Mouse (Mus musculus) hindbrain, embryonic 12.5 days (tissue): ENCODE results near the gene Lcn8. TPM values are rescaled to one million over a fixed set of nuclear protein-coding genes. Genes with fewer than 3 reads are reported as not detected.

Experiments
- ATAC-seq: fragments of 200-750 bp; cut with Nextera tagmentation; 2 replicates; pipeline ENCODE4 v1.8.0; 2017; ENCODE audit warnings: moderate TSS enrichment; ENCODE audit not compliant: low FRiP score
- H3K27ac ChIP-seq: fragments of 300-500 bp; sonication (generic); 2 replicates; pipeline ENCODE4 v1.5.1; 2016; ENCODE audit warnings: mild to moderate bottlenecking
- H3K27me3 ChIP-seq: fragments of 300-500 bp; sonication (generic); 2 replicates; pipeline ENCODE4 v1.6.1; 2016; ENCODE audit warnings: mild to moderate bottlenecking
- H3K36me3 ChIP-seq: fragments of 300-500 bp; sonication (generic); 2 replicates; pipeline ENCODE4 v1.6.1; 2016; ENCODE audit warnings: mild to moderate bottlenecking
- H3K4me1 ChIP-seq: fragments of 300-500 bp; sonication (generic); 2 replicates; pipeline ENCODE4 v1.6.1; 2016
- H3K4me2 ChIP-seq: fragments of 300-500 bp; sonication (generic); replicated peaks from 2 replicates; pipeline ENCODE4 v1.6.1; 2016; ENCODE audit warnings: mild to moderate bottlenecking
- H3K4me3 ChIP-seq: fragments of 300-500 bp; sonication (generic); 2 replicates; pipeline ENCODE4 v1.5.1; 2016; ENCODE audit warnings: mild to moderate bottlenecking
- H3K9ac ChIP-seq: fragments of 300-500 bp; sonication (generic); 2 replicates; pipeline ENCODE4 v1.6.1; 2016; ENCODE audit warnings: mild to moderate bottlenecking, moderate library complexity
- H3K9me3 ChIP-seq: fragments of 300-500 bp; sonication (generic); replicated peaks from 2 replicates; pipeline ENCODE4 v1.6.1; 2016; ENCODE audit warnings: mild to moderate bottlenecking
- WGBS: fragments of 180-500 bp; shearing (Covaris S2); methylation state at CpG from one replicate; pipeline ENCODE4 v1.1.7; 2016; 5-methylcytosine and 5-hydroxymethylcytosine counted together
- polyA plus RNA-seq: library from polyadenylated mRNA; unstranded; fragments of >200 nt; fragmentation: Nextera tagmentation; extraction: Ambion mirVana; gene quantifications from 2 replicates; pipeline ENCODE4 v1.2.1, GENCODE M21; 2016

Gene Lcn8
- not detected in 2 replicates for polyA plus RNA-seq

DNA sequence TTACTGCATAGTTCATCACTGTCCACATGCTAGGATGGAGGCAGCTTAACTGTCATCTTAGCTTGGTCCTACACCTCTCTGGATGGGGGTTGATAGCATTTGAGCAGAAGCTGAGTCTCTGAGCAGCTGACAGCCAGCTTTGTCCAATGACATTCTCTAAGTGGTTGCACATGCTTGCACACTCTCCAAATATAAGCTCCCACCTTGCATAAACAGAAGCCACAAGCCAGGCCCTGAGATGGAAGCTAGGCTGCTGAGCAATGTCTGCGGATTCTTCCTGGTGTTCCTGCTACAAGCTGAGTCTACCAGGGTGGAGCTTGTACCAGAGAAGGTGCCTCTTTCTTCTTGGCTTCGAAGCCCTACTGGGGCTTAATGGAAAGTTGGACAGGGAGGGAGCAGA lies at the start of gene Lcn8:
TSS of gene Lcn8 (plus strand) at position 219 of the 400 bp plus-strand sequence.
- no peaks in the 10 kb centered on the region for H3K4me1 ChIP-seq
- no peak within 1 kb of the TSS for H3K27ac ChIP-seq
- no peak within 1 kb of the TSS for H3K9ac ChIP-seq
- no peaks in the 10 kb centered on the region for H3K36me3 ChIP-seq
- no peaks in the 10 kb centered on the region for H3K9me3 ChIP-seq
- no peak for ATAC-seq
- 76% methylated on average over 2 of the region's 2 CpGs for WGBS
- H3K4me3 ChIP-seq, result no peak within 1 kb of the TSS
- no peaks in the 10 kb centered on the region for H3K27me3 ChIP-seq
- no peak within 1 kb of the TSS for H3K4me2 ChIP-seq

DNA sequence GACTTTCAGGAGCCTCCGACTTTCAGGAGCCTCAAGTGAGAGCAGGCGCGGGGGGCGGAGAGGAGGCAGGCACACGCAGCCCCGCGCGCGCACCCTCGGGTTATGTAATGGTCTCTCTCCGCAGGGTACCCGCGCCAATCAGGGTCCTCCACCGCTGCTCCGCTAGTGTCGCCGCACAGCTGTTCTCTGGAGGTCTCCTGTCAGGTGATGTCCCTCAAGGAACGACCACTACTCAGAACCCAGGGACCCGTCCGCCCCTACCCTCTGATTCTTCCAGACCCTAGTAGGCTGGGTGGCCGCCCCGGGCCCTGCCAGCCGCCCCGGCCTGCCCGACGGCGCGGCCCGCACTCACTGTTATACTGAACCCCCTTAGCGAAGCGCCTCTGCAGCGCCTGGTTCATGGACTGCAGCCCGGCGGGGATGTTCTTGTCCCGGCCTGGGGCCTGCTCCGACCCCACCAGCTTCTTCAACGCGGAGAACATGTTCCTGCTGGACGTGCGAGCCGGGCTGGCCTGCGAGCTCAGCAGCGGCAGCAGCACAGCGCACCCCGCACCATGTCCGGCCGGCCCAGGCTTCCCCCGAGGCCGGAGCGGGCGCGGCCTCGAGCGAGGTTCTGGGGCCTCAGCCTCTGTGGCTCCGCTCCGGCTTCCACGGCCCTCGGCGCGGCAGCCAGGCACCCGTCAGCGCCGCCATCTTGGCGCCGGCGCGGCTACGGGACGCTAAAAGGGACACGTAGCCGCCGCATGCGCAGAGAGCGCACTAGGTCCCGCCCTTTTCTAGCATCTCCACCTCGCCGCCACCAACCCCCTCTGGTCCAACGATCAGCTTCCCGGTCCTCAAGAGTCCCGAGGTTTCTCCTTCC lies 44.9 kb upstream of the Lcn8 start, which contains the start of gene Rabl6:
TSS of gene Rabl6 (minus strand) at position 761 of the 862 bp plus-strand sequence.
- Histone ChIP-seq H3K27me3 (peaks cover 11% of the 10 kb centered on the region), H3K27ac (peak within 1 kb of the TSS; percentile 93), H3K36me3 (peaks cover 4% of the 10 kb centered on the region; the same call in 1 of the 2 replicates), H3K4me3 (peak within 1 kb of the TSS; percentile 95), H3K4me1 (peaks cover 19% of the 10 kb centered on the region), H3K9me3 (no peaks in the 10 kb centered on the region), H3K4me2 (peak within 1 kb of the TSS; percentile 66), H3K9ac (peak within 1 kb of the TSS; percentile 95)
- under 1% methylated on average over 80 of the region's 80 CpGs for WGBS
- peak; percentile 90 for ATAC-seq

DNA sequence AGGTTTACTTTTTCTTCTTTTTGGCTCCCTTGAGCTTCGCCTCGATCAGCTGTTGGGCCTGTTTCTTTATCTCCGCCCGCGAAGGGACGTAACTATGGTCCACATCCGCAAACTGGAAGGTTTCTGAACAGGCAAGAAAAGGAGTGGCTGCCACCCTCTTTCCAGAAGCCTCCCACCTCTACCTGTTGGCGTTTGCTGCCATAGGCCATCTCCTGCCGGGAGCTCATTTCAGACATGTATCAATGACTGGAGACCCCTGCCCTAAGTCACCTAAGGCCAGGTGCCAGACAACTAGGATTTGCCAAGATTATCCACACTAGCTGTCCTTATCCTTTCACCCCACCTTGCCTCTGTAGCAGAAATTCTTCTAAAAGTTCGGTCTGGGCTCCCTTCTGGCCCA lies 44.2 kb upstream of the Lcn8 start:
- Histone ChIP-seq H3K4me2 (peak overlapping the region; percentile 66), H3K27ac (peak overlapping the region; percentile 93), H3K9ac (no peak overlapping the region), H3K4me1 (peaks cover 19% of the 10 kb centered on the region), H3K4me3 (peak overlapping the region; percentile 95), H3K27me3 (peaks cover 15% of the 10 kb centered on the region), H3K9me3 (no peaks in the 10 kb centered on the region), H3K36me3 (no peaks in the 10 kb centered on the region)
- 67% methylated on average over 10 of the region's 10 CpGs for WGBS
- peak; percentile 39 for ATAC-seq

DNA sequence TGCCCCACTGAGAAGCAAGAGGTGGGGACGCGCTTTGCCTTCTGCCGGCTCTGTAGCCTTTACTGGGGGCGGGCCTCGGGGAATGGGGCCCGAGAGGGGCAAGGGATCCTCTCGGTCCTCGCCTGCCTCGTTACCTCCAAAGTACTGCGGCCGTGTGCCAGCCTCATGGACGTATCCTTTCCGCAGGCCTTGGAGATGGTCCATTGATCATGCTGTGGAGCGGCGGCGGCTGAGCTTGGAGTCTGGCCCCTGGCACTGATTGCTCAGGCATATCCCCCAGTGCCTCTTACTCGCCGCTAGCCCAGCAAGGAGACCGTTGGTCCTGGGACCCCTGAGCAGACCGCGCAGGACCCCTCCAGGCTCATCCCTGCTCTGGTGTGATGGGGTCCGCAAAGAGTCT lies 36.5 kb upstream of the Lcn8 start:
- no peak for ATAC-seq
- Histone ChIP-seq H3K27ac (no peak overlapping the region), H3K4me2 (0 out of 2 replicates have a peak overlapping the region, but pooled peaks have one; percentile 2), H3K4me3 (no peak overlapping the region), H3K27me3 (peaks cover 55% of the 10 kb centered on the region), H3K9me3 (no peaks in the 10 kb centered on the region), H3K36me3 (no peaks in the 10 kb centered on the region), H3K4me1 (peaks cover 5% of the 10 kb centered on the region; the same call in 1 of the 2 replicates), H3K9ac (no peak overlapping the region)
- WGBS, result 18% methylated on average over 22 of the region's 22 CpGs

DNA sequence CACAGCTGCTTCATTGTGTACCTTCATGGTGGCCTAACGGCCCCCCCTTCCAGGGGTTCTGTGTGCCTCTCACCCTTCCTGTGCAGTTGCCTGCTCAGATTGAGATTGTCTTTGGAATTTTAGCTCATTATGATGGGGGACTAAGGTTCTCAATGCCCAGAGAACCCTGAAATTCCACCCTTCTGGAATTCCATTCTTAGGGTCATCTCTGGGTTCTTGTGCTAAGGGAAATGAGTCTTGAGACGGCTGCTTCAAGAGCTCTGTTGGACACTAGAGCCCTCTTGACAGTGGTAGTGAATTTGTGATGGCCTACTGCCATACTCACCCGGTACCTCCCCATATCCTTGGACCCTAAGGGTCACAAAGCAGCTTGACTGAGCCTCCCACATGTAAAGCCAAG lies 35.3 kb upstream of the Lcn8 start, which contains the start of gene Ccdc183:
TSS of gene Ccdc183 (minus strand) at position 101 of the 400 bp plus-strand sequence.
- no peak within 1 kb of the TSS for H3K27ac ChIP-seq
- H3K36me3 ChIP-seq, result no peaks in the 10 kb centered on the region
- H3K4me3 ChIP-seq, result no peak within 1 kb of the TSS
- H3K27me3 ChIP-seq, result peaks cover 55% of the 10 kb centered on the region
- H3K4me2 ChIP-seq, result no peak within 1 kb of the TSS
- H3K4me1 ChIP-seq, result peaks cover 11% of the 10 kb centered on the region; the same call in 1 of the 2 replicates
- ATAC-seq, result no peak
- WGBS, result 79% methylated on average over 3 of the region's 3 CpGs
- no peak within 1 kb of the TSS for H3K9ac ChIP-seq
- H3K9me3 ChIP-seq, result no peaks in the 10 kb centered on the region

DNA sequence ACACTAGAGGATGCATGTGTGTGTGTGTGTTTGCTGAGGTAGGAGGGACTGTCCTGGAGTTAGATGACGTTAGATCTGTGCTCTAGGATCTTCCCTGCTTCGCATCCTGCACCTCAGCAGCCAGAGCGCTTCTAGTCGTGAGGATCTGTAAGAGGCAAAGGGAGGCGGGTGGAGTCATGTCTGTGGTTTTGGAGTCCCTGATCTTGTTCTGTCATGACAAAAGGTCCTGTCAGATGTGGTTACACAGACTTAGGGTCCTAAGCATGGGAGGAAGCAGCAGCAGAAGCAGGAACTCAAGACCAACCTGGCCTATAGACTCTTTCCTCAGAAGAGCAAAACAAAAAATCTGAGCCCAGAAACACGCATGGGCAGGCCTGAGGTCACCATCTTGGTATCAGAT lies 32.5 kb upstream of the Lcn8 start:
- ATAC-seq, result no peak
- Histone ChIP-seq H3K36me3 (no peaks in the 10 kb centered on the region), H3K9me3 (no peaks in the 10 kb centered on the region), H3K9ac (no peak overlapping the region), H3K4me3 (no peak overlapping the region), H3K4me2 (no peak overlapping the region), H3K27ac (no peak overlapping the region), H3K27me3 (peaks cover 35% of the 10 kb centered on the region), H3K4me1 (peaks cover 11% of the 10 kb centered on the region; the same call in 1 of the 2 replicates)
- WGBS, result 81% methylated on average over 6 of the region's 6 CpGs

DNA sequence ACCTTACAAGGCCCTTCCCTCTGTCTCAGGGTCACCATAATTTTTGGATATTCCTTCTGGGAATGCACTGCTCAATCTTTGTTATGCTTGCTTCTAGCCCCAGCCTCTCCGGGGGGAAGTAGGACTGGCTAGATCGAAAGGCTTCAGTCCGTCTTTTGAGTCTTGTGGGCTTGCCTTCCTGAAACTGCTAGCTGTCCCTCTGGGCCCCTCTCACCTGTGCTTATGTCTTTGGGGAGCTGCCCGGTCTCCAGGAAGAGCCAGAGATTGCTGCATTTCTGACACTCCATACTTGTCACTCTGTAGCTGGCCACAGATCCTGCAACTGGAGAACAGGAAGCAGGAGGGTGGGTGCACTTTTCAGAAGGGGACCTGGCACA lies 32.1 kb upstream of the Lcn8 start:
- ATAC-seq, result no peak
- Histone ChIP-seq H3K27ac (no peak overlapping the region), H3K27me3 (peaks cover 30% of the 10 kb centered on the region), H3K4me3 (peak overlapping the region; percentile 46; the same call in 1 of the 2 replicates), H3K9ac (no peak overlapping the region), H3K9me3 (no peaks in the 10 kb centered on the region), H3K4me1 (peaks cover 11% of the 10 kb centered on the region; the same call in 1 of the 2 replicates), H3K4me2 (peak overlapping the region; percentile 75), H3K36me3 (no peaks in the 10 kb centered on the region)
- 83% methylated on average over 4 of the region's 4 CpGs for WGBS

DNA sequence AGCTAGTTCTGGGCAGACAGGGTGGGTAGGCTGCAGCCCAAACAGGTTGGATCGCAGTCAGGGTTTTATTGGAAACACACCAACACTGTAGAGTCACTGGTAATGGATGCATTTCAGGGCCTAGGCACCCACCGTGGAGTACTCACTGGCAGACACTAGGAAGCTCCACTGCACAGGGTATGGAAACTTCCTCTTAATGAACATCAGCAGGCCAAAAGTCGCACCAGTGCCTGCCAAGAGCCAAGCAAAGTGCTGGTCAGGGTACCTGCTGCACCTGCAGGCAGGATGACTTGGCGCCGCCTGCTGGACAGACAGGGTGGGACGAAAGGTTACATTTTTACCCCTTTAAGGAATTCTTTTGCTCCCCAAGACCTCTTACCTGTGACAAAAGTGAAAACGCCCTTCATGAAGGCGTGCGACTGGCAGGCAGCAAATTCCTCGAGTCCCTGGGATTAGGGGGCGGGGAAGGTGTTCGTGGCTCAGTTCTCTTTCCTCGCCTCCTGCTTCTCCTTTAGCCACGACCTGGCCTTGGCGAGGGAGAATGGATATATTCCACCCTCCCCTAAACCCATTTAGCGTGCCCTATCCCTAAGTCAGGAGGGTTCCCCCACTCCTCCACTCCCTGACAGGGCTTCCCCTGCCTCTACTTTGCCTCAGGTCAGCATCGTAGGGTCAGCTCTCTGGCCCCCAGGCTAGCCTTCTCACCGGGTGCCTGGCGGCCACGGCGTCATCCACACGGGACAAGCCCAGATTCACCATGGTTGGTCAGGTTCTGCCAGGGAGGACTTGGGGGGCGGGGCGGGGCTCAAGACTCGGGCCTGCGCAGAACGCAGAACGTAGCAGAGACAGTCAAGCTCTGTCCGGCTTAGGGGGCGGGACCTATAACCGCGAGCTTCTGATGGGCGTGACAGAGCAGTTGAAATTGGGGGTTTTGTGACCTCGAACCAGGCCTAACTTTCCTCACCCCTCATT lies 31.4 kb upstream of the Lcn8 start, which contains the start of gene Tmem141:
TSS of gene Tmem141 (minus strand) at position 777 of the 972 bp plus-strand sequence.
- 6% methylated on average over 34 of the region's 34 CpGs for WGBS
- peak within 1 kb of the TSS; percentile 75 for H3K4me2 ChIP-seq
- H3K36me3 ChIP-seq, result no peaks in the 10 kb centered on the region
- no peaks in the 10 kb centered on the region for H3K9me3 ChIP-seq
- H3K4me3 ChIP-seq, result peak within 1 kb of the TSS; percentile 46
- ATAC-seq, result peak; percentile 92
- H3K27ac ChIP-seq, result peak within 1 kb of the TSS; percentile 55; the same call in 1 of the 2 replicates
- H3K4me1 ChIP-seq, result peaks cover 11% of the 10 kb centered on the region; the same call in 1 of the 2 replicates
- H3K9ac ChIP-seq, result peak within 1 kb of the TSS; percentile 63
- peaks cover 24% of the 10 kb centered on the region for H3K27me3 ChIP-seq

DNA sequence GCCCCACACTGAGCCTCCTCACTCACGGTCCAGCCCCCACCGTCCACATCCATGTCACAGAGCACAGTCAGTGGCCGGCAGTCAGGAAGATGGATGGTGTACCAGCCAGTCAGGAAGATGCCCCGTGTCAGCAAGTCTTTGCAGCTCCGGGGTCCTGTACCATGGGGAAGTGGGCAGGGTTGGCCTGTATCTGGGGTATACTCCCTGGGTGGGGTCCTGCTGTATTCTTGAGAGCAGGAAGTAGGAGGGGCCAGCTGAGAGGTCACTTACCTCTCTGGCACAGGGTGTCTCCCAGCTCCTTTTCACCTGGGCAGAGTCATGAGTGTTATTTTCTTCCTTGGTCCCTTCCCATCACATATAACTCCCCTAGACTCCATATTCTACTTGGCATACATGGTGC lies 26.9 kb upstream of the Lcn8 start:
- Histone ChIP-seq H3K4me3 (no peak overlapping the region), H3K27ac (no peak overlapping the region), H3K27me3 (no peaks in the 10 kb centered on the region; the same call in 1 of the 2 replicates), H3K36me3 (no peaks in the 10 kb centered on the region), H3K4me2 (no peak overlapping the region), H3K9ac (no peak overlapping the region), H3K4me1 (peaks cover 10% of the 10 kb centered on the region; the same call in 1 of the 2 replicates), H3K9me3 (no peaks in the 10 kb centered on the region)
- WGBS, result 55% methylated on average over 5 of the region's 5 CpGs
- no peak for ATAC-seq

DNA sequence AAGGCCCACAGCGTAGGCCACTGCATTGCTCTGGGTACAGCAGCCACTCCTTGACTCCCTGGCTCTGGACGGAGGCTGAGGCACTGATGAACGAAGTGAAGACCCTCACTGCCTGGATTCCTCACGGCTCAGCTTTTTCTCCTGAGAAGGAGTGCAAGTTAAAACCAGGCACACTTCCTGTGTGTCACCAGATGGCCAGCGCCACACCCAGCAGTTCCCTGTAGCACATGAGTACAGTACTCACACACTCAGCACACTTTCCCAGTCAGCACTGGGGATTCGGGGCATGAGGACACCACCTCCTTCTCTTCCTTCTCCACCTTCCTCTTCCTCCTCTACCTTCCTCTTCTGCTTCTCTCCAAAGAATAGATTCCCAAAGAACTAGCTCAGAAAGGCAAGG lies 25.1 kb upstream of the Lcn8 start, which contains the start of gene Fcna:
TSS of gene Fcna (minus strand) at position 220 of the 400 bp plus-strand sequence.
- H3K27me3 ChIP-seq, result no peaks in the 10 kb centered on the region; the same call in 1 of the 2 replicates
- H3K4me1 ChIP-seq, result no peaks in the 10 kb centered on the region
- H3K4me2 ChIP-seq, result no peak within 1 kb of the TSS
- no peaks in the 10 kb centered on the region for H3K36me3 ChIP-seq
- H3K4me3 ChIP-seq, result no peak within 1 kb of the TSS
- 86% methylated on average over 6 of the region's 6 CpGs for WGBS
- no peak within 1 kb of the TSS for H3K9ac ChIP-seq
- ATAC-seq, result no peak
- no peak within 1 kb of the TSS for H3K27ac ChIP-seq
- no peaks in the 10 kb centered on the region for H3K9me3 ChIP-seq

DNA sequence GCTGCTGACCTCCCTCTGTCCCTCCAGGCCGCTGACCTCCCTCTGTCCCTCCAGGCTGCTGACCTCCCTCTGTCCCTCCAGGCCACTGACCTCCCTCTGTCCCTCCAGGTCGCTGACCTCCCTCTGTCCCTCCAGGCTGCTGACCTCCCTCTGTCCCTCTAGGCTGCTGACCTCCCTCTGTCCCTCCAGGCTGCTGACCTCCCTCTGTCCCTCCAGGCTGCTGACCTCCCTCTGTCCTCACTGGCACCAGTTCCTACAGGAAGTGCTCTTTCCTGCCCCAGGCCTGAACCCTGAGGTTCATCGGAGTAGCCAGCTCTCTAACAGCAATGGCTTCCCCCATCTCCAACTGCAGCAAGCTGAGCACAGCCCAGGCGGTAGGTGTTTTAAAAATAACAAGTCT lies 24.2 kb upstream of the Lcn8 start:
- H3K4me3 ChIP-seq, result no peak overlapping the region
- 35% methylated on average over 4 of the region's 4 CpGs for WGBS
- no peaks in the 10 kb centered on the region for H3K4me1 ChIP-seq
- H3K36me3 ChIP-seq, result no peaks in the 10 kb centered on the region
- no peak overlapping the region for H3K4me2 ChIP-seq
- ATAC-seq, result no peak
- no peak overlapping the region for H3K27ac ChIP-seq
- no peaks in the 10 kb centered on the region; the same call in 1 of the 2 replicates for H3K27me3 ChIP-seq
- H3K9ac ChIP-seq, result no peak overlapping the region
- H3K9me3 ChIP-seq, result no peaks in the 10 kb centered on the region
